Mouse (Mus musculus) adrenal gland, postnatal 25 days (tissue): Measurements from ENCODE around the gene Olfr114. TPM values are rescaled to one million over a fixed set of nuclear protein-coding genes. Genes with fewer than 3 reads are reported as not detected.

Experiments
- DNase-seq: peaks from one replicate; pipeline ENCODE4 v3.0.0; 2021; ENCODE audit warnings: mixed read lengths
- long read RNA-seq: library from polyadenylated mRNA; stranded (forward); transcript quantifications from one replicate; pipeline ENCODE4 v2.0.0, GENCODE M21; 2021
- total RNA-seq: library from RNA; stranded (reverse); gene quantifications from 2 replicates; pipeline ENCODE4 v1.2.3, GENCODE M21; 2021

The Olfr114 gene
- total RNA-seq: not detected in 2 replicates
- long read RNA-seq: 0 reads

GRCm38 (mm10) chr17:37592643-37593042, at the start of gene Olfr114:
Olfr114 (minus strand) TSS chr17:37592743.
- no peak for DNase-seq

- no peak for DNase-seq
Observed at GRCm38 (mm10) chr17:37627009-37627408, 34.5 kb upstream of the Olfr114 start, which contains the start of the genes Olfr115 and Olfr116. Olfr115 (minus strand) TSS chr17:37627109. Olfr116 (minus strand) TSS chr17:37627199.

GRCm38 (mm10) chr17:37577563-37577962, 15.0 kb downstream of the Olfr114 start, which contains the start of gene Olfr113:
Olfr113 (minus strand) TSS chr17:37577663.
- no peak for DNase-seq

- no peak for DNase-seq
Observed at GRCm38 (mm10) chr17:37569351-37569750, 23.2 kb downstream of the Olfr114 start, which contains the start of gene Olfr112. Olfr112 (minus strand) TSS chr17:37569451.

GRCm38 (mm10) chr17:37558913-37559615, 33.5 kb downstream of the Olfr114 start:
- DNase-seq: no peak

- no peak for DNase-seq
Observed at GRCm38 (mm10) chr17:37543800-37544435, 48.6 kb downstream of the Olfr114 start.

- no peak for DNase-seq
Observed at GRCm38 (mm10) chr17:37541454-37542119, 51.0 kb downstream of the Olfr114 start.

Other genes starting within 250 kb of the Olfr114 start
- gene Olfr104-ps, start 233.2 kb downstream of the Olfr114 start, total RNA-seq: not detected in 2 replicates
- not detected in 2 replicates for gene Olfr105-ps, start 213.7 kb downstream of the Olfr114 start, total RNA-seq
- gene Olfr106-ps, start 202.3 kb downstream of the Olfr114 start, total RNA-seq: not detected in 2 replicates
- gene Olfr107, start 193.5 kb downstream of the Olfr114 start, total RNA-seq: not detected in 2 replicates
- not detected in 2 replicates for gene Olfr108, start 147.3 kb downstream of the Olfr114 start, total RNA-seq
- not detected in 2 replicates for gene Olfr109, start 133.8 kb downstream of the Olfr114 start, total RNA-seq
- gene H2-M2, start 109.2 kb downstream of the Olfr114 start, total RNA-seq: not detected in 2 replicates
- gene Olfr110, start 100.3 kb downstream of the Olfr114 start, total RNA-seq: not detected in 2 replicates
- gene Olfr111, start 84.7 kb downstream of the Olfr114 start, total RNA-seq: 0.39 TPM in 1 of 2 replicates, not detected in the other
- not detected in 2 replicates for gene Olfr112, start 23.3 kb downstream of the Olfr114 start, total RNA-seq
- not detected in 2 replicates for gene Olfr113, start 15.1 kb downstream of the Olfr114 start, total RNA-seq
- not detected in 2 replicates for gene Olfr115, start 34.4 kb upstream of the Olfr114 start, total RNA-seq
- not detected in 2 replicates for gene Olfr116, start 34.5 kb upstream of the Olfr114 start, total RNA-seq
- not detected in 2 replicates for gene Olfr117, start 71.0 kb upstream of the Olfr114 start, total RNA-seq
- not detected in 2 replicates for gene Olfr118, start 74.2 kb upstream of the Olfr114 start, total RNA-seq
- not detected in 2 replicates for gene Olfr119, start 103.8 kb upstream of the Olfr114 start, total RNA-seq
- gene Olfr120, start 129.1 kb upstream of the Olfr114 start, total RNA-seq: not detected in 2 replicates
- gene Olfr121, start 156.1 kb upstream of the Olfr114 start, total RNA-seq: not detected in 2 replicates
- not detected in 2 replicates for gene Olfr122, start 175.9 kb upstream of the Olfr114 start, total RNA-seq
- not detected in 2 replicates for gene Olfr123, start 200.8 kb upstream of the Olfr114 start, total RNA-seq
- not detected in 2 replicates for gene Olfr124, start 207.1 kb upstream of the Olfr114 start, total RNA-seq
- gene Olfr125, start 240.2 kb upstream of the Olfr114 start, total RNA-seq: not detected in 2 replicates